Comparison of ENCODE assay signal across 9 mouse cellular contexts in genomic region chr3:30736809-30737208, GRCm38 (mm10). TPM values are rescaled to one million over a fixed set of nuclear protein-coding genes. Genes with fewer than 3 reads are reported as not detected.
DNase-seq lines count a peak whose midpoint lies in the region; ATAC-seq and TF ChIP-seq lines count a peak whose summit lies in the region.
"Had no signal": no experiment of that assay in that cellular context is flagged by ENCODE, and none has a peak within 500 bp of the region (broad histone marks: within the 10 kb centered on the region; RNA-seq: fewer than 3 reads in every experiment).

No protein-coding gene starts in this region.

- TF ChIP-seq EP300 in liver, postnatal 0 days (IDR thresholded peaks at IDR 0.05; ENCODE audit: low read depth): no peak

- 42% methylated on average over 9 of the region's 9 CpGs for WGBS in midbrain, embryonic 16.5 days
- WGBS in liver, postnatal 0 days (ENCODE audit: insufficient replicate concordance): 86% methylated on average over 9 of the region's 9 CpGs

- H3K27ac ChIP-seq in midbrain, embryonic 16.5 days (ENCODE audit: low read length): no peak overlapping the region
- no peak overlapping the region for H3K27ac ChIP-seq in liver, postnatal 0 days (ENCODE audit: low read depth)

- no peaks in the 10 kb centered on the region; the same call in 1 of the 2 replicates for H3K4me1 ChIP-seq in midbrain, embryonic 16.5 days (ENCODE audit: control insufficient read depth, insufficient read depth, low read length)
- no peaks in the 10 kb centered on the region for H3K4me1 ChIP-seq in liver, postnatal 0 days (ENCODE audit: insufficient read depth)

- H3K4me3 ChIP-seq in midbrain, embryonic 16.5 days (ENCODE audit: low read depth, low read length): no peak overlapping the region
- H3K4me3 ChIP-seq in liver, postnatal 0 days (ENCODE audit: low read depth, low read length): no peak overlapping the region

- peak; percentile 67; the same call in 1 of the 2 replicates for ATAC-seq in midbrain, embryonic 16.5 days
- ATAC-seq in megakaryocyte, adult 5-6 weeks (ENCODE audit: poor library complexity, severe bottlenecking): no peak
- no peak for ATAC-seq in liver, postnatal 0 days

- no peaks in the 10 kb centered on the region for H3K9me3 ChIP-seq in midbrain, embryonic 16.5 days (replicated peaks; ENCODE audit: control insufficient read depth, low read length, poor library complexity, severe bottlenecking)
- H3K9me3 ChIP-seq in liver, postnatal 0 days (ENCODE audit: low read length): no peaks in the 10 kb centered on the region

- DNase-seq in cerebellum, adult 9-11 months: peak; percentile 2
- DNase-seq in cerebellum, adult 18-20 months: no peak
- DNase-seq in frontal cortex, adult 2 months (ENCODE audit: extremely low spot score in 1 of 2, low spot score in 1 of 2): peak; percentile 52 to 69
- DNase-seq in layer of hippocampus, postnatal 10 days (ENCODE audit: low spot score in 2 of 2): peak; percentile 14 to 36
- DNase-seq in spleen, postnatal 10 days (ENCODE audit: low spot score in 2 of 2): no peak
- DNase-seq in liver, postnatal 0 days: no peak

- H3K36me3 ChIP-seq in midbrain, embryonic 16.5 days (ENCODE audit: control insufficient read depth, insufficient read depth, low read length): no peaks in the 10 kb centered on the region
- H3K36me3 ChIP-seq in liver, postnatal 0 days (replicated peaks; ENCODE audit: insufficient read depth, low read length): no peaks in the 10 kb centered on the region

- TF ChIP-seq CTCF in liver, postnatal 0 days (IDR thresholded peaks at IDR 0.05; ENCODE audit: low read depth): no peak

- H3K27me3 ChIP-seq in midbrain, embryonic 16.5 days (ENCODE audit: control insufficient read depth, insufficient read depth, low read depth, low read length): no peaks in the 10 kb centered on the region
- no peaks in the 10 kb centered on the region for H3K27me3 ChIP-seq in liver, postnatal 0 days (ENCODE audit: insufficient read depth, low read length)

- peak overlapping the region; percentile 8; the same call in 1 of the 2 replicates for H3K4me2 ChIP-seq in midbrain, embryonic 16.5 days (ENCODE audit: low read length)
- no peak overlapping the region for H3K4me2 ChIP-seq in liver, postnatal 0 days (ENCODE audit: low read depth, low read length)

- no peak overlapping the region; the same call in 1 of the 2 replicates for H3K9ac ChIP-seq in midbrain, embryonic 16.5 days (ENCODE audit: low read depth, low read length)
- H3K9ac ChIP-seq in liver, postnatal 0 days (replicated peaks): no peak overlapping the region

RNA-seq across cellular contexts. Expression of gene Samd7, which starts 9.3 kb away (rescaled TPM):
- polyA plus RNA-seq in frontal cortex, adult 2 months (2012; rRNA removed): 0.04 TPM in 1 of 2 replicates, not detected in the other
- total RNA-seq in layer of hippocampus, postnatal 10 days (2021): under 1 TPM in 1 of 2 experiments, not detected in 1; 0.13 TPM
- 0.05 and 0.12 TPM in 2 replicates for polyA plus RNA-seq in midbrain, embryonic 16.5 days (2015; fragmentation: Nextera tagmentation; extraction: Ambion mirVana)
- total RNA-seq in megakaryocyte, adult 5-6 weeks (2015): not detected in 2 replicates
- total RNA-seq in megakaryocyte, adult 5-6 weeks (2017): not detected in 2 replicates
- polyA plus RNA-seq in liver, postnatal 0 days (2015; fragmentation: Nextera tagmentation; extraction: Ambion mirVana): 0.04 TPM in 2 replicates
- total RNA-seq: layer of hippocampus, adult 8-10 months had no signal

RNA-seq across cellular contexts. Expression of gene Lrrc31, which starts 37.2 kb away (rescaled TPM):
- polyA plus RNA-seq in frontal cortex, adult 2 months (2012; rRNA removed): not detected in 2 replicates
- not detected for total RNA-seq in layer of hippocampus, postnatal 10 days (2021)
- 0.10 TPM in 1 of 2 replicates, not detected in the other for polyA plus RNA-seq in midbrain, embryonic 16.5 days (2015; fragmentation: Nextera tagmentation; extraction: Ambion mirVana)
- total RNA-seq in megakaryocyte, adult 5-6 weeks (2015): not detected in 2 replicates
- not detected in 2 replicates for total RNA-seq in megakaryocyte, adult 5-6 weeks (2017)
- 0.06 TPM in 1 of 2 replicates, not detected in the other for polyA plus RNA-seq in liver, postnatal 0 days (2015; fragmentation: Nextera tagmentation; extraction: Ambion mirVana)

RNA-seq across cellular contexts. Expression of gene Sec62, which starts 55.9 kb away (rescaled TPM):
- polyA plus RNA-seq in frontal cortex, adult 2 months (2012; rRNA removed): 102 and 113 TPM in 2 replicates
- 10 to 100 TPM; 88.0 to 92.5 TPM for total RNA-seq in layer of hippocampus, postnatal 10 days (2021)
- 82.8 and 83.6 TPM in 2 replicates for polyA plus RNA-seq in midbrain, embryonic 16.5 days (2015; fragmentation: Nextera tagmentation; extraction: Ambion mirVana)
- 82.5 and 94.5 TPM in 2 replicates for total RNA-seq in megakaryocyte, adult 5-6 weeks (2015)
- 80.5 and 83.7 TPM in 2 replicates for total RNA-seq in megakaryocyte, adult 5-6 weeks (2017)
- polyA plus RNA-seq in liver, postnatal 0 days (2015; fragmentation: Nextera tagmentation; extraction: Ambion mirVana): 90.8 and 102 TPM in 2 replicates

Comparison
In these comparisons a context has a peak if more than half of its experiments do, and no peak if none do; other contexts are left out.
1. DNase-seq: peak in cerebellum, adult 9-11 months (single experiment), frontal cortex, adult 2 months (2 of 2) and layer of hippocampus, postnatal 10 days (2 of 2); none in cerebellum, adult 18-20 months (0 of 2), spleen, postnatal 10 days (0 of 2) and liver, postnatal 0 days (single experiment).